Mouse (Mus musculus): ENCODE measurements at regions not wholly inside any gene's neighbourhood (a gene's known extent, or its start where the extent isn't known, plus 50 kb on each side); places are given as distances from the start of the nearest gene placed in this dataset.
A peak's percentile ranks its signal among the peaks of the same experiment; 100 is the strongest.

- H3K27ac ChIP-seq (replicated peaks; ENCODE audit: low read depth, low read length), result no peak overlapping the region
- no peak overlapping the region for H3K9ac ChIP-seq (ENCODE audit: low read depth, low read length)
- DNase-seq (ENCODE audit: low spot score) (peak; percentile 50), ATAC-seq (ENCODE audit: low read depth) (peak; percentile 47; the same call in 1 of the 2 replicates)
- H3K4me3 ChIP-seq (ENCODE audit: low read depth, low read length), result no peak overlapping the region
- no peaks in the 10 kb centered on the region for H3K9me3 ChIP-seq (ENCODE audit: control insufficient read depth, low read length)
- 32% methylated on average over 4 of the region's 4 CpGs for WGBS
- no peaks in the 10 kb centered on the region for H3K27me3 ChIP-seq (replicated peaks; ENCODE audit: control insufficient read depth, insufficient read depth, low read length)
- no peak overlapping the region for H3K4me2 ChIP-seq (ENCODE audit: low read depth, low read length)
- H3K36me3 ChIP-seq (ENCODE audit: control insufficient read depth, insufficient read depth, low read length), result no peaks in the 10 kb centered on the region
- 0 out of 2 replicates have a peak, but pooled peaks cover 3% of the 10 kb centered on the region for H3K4me1 ChIP-seq (ENCODE audit: control insufficient read depth, insufficient read depth, low read length)
Measured at GRCm38 (mm10) chr2:94983484-94983883, 545.5 kb upstream of the Api5 start.

- Histone ChIP-seq H3K27ac (replicated peaks; ENCODE audit: low read depth, low read length) (no peak overlapping the region), H3K9ac (ENCODE audit: low read depth, low read length) (no peak overlapping the region), H3K36me3 (ENCODE audit: control insufficient read depth, insufficient read depth, low read length) (no peaks in the 10 kb centered on the region), H3K4me2 (ENCODE audit: low read depth, low read length) (no peak overlapping the region), H3K9me3 (ENCODE audit: control insufficient read depth, low read length) (no peaks in the 10 kb centered on the region), H3K27me3 (replicated peaks; ENCODE audit: control insufficient read depth, insufficient read depth, low read length) (no peaks in the 10 kb centered on the region), H3K4me1 (ENCODE audit: control insufficient read depth, insufficient read depth, low read length) (no peaks in the 10 kb centered on the region), H3K4me3 (ENCODE audit: low read depth, low read length) (no peak overlapping the region)
- ATAC-seq (ENCODE audit: low read depth) (no peak), DNase-seq (ENCODE audit: low spot score) (no peak)
Measured at GRCm38 (mm10) chr2:94963520-94963919, 525.6 kb upstream of the Api5 start.

- no peaks in the 10 kb centered on the region for H3K36me3 ChIP-seq (ENCODE audit: control insufficient read depth, insufficient read depth, low read length)
- no peak overlapping the region for H3K4me2 ChIP-seq (ENCODE audit: low read depth, low read length)
- H3K27ac ChIP-seq (replicated peaks; ENCODE audit: low read depth, low read length), result no peak overlapping the region
- no peaks in the 10 kb centered on the region for H3K4me1 ChIP-seq (ENCODE audit: control insufficient read depth, insufficient read depth, low read length)
- DNase-seq (ENCODE audit: low spot score) (no peak), ATAC-seq (ENCODE audit: low read depth) (no peak)
- H3K9ac ChIP-seq (ENCODE audit: low read depth, low read length), result no peak overlapping the region
- no peaks in the 10 kb centered on the region for H3K27me3 ChIP-seq (replicated peaks; ENCODE audit: control insufficient read depth, insufficient read depth, low read length)
- H3K9me3 ChIP-seq (ENCODE audit: control insufficient read depth, low read length), result no peaks in the 10 kb centered on the region
- no peak overlapping the region for H3K4me3 ChIP-seq (ENCODE audit: low read depth, low read length)
Measured at GRCm38 (mm10) chr2:94945646-94946045, 507.7 kb upstream of the Api5 start.

- no peak overlapping the region for H3K4me3 ChIP-seq (ENCODE audit: low read depth, low read length)
- WGBS, result 84% methylated on average over 4 of the region's 4 CpGs
- no peak for DNase-seq (ENCODE audit: low spot score)
- H3K36me3 ChIP-seq (ENCODE audit: control insufficient read depth, insufficient read depth, low read length), result no peaks in the 10 kb centered on the region
- no peaks in the 10 kb centered on the region for H3K4me1 ChIP-seq (ENCODE audit: control insufficient read depth, insufficient read depth, low read length)
- no peaks in the 10 kb centered on the region for H3K9me3 ChIP-seq (ENCODE audit: control insufficient read depth, low read length)
- no peaks in the 10 kb centered on the region for H3K27me3 ChIP-seq (replicated peaks; ENCODE audit: control insufficient read depth, insufficient read depth, low read length)
- H3K27ac ChIP-seq (replicated peaks; ENCODE audit: low read depth, low read length), result no peak overlapping the region
- H3K9ac ChIP-seq (ENCODE audit: low read depth, low read length), result no peak overlapping the region
- H3K4me2 ChIP-seq (ENCODE audit: low read depth, low read length), result no peak overlapping the region
- no peak for ATAC-seq (ENCODE audit: low read depth)
Measured at GRCm38 (mm10) chr2:94932115-94932514, 494.2 kb upstream of the Api5 start.

- Histone ChIP-seq H3K4me2 (ENCODE audit: low read depth, low read length) (no peak overlapping the region), H3K4me1 (ENCODE audit: control insufficient read depth, insufficient read depth, low read length) (no peaks in the 10 kb centered on the region), H3K27ac (replicated peaks; ENCODE audit: low read depth, low read length) (no peak overlapping the region), H3K9me3 (ENCODE audit: control insufficient read depth, low read length) (no peaks in the 10 kb centered on the region), H3K9ac (ENCODE audit: low read depth, low read length) (no peak overlapping the region), H3K27me3 (replicated peaks; ENCODE audit: control insufficient read depth, insufficient read depth, low read length) (no peaks in the 10 kb centered on the region), H3K36me3 (ENCODE audit: control insufficient read depth, insufficient read depth, low read length) (no peaks in the 10 kb centered on the region), H3K4me3 (ENCODE audit: low read depth, low read length) (no peak overlapping the region)
- no peak for ATAC-seq (ENCODE audit: low read depth)
- 35% methylated on average over 3 of the region's 3 CpGs for WGBS
- no peak for DNase-seq (ENCODE audit: low spot score)
Measured at GRCm38 (mm10) chr2:94919361-94919760, 481.4 kb upstream of the Api5 start.

- Histone ChIP-seq H3K4me1 (ENCODE audit: control insufficient read depth, insufficient read depth, low read length) (no peaks in the 10 kb centered on the region), H3K27me3 (replicated peaks; ENCODE audit: control insufficient read depth, insufficient read depth, low read length) (no peaks in the 10 kb centered on the region), H3K27ac (replicated peaks; ENCODE audit: low read depth, low read length) (no peak overlapping the region), H3K9ac (ENCODE audit: low read depth, low read length) (no peak overlapping the region), H3K4me3 (ENCODE audit: low read depth, low read length) (no peak overlapping the region), H3K9me3 (ENCODE audit: control insufficient read depth, low read length) (no peaks in the 10 kb centered on the region), H3K36me3 (ENCODE audit: control insufficient read depth, insufficient read depth, low read length) (no peaks in the 10 kb centered on the region), H3K4me2 (ENCODE audit: low read depth, low read length) (no peak overlapping the region)
- WGBS, result 81% methylated on average over 2 of the region's 2 CpGs
- no peak for DNase-seq (ENCODE audit: low spot score)
- ATAC-seq (ENCODE audit: low read depth), result no peak
Measured at GRCm38 (mm10) chr2:94918062-94918461, 480.1 kb upstream of the Api5 start.

- DNase-seq (ENCODE audit: low spot score), result no peak
- H3K27me3 ChIP-seq (replicated peaks; ENCODE audit: control insufficient read depth, insufficient read depth, low read length), result no peaks in the 10 kb centered on the region
- no peaks in the 10 kb centered on the region for H3K9me3 ChIP-seq (ENCODE audit: control insufficient read depth, low read length)
- H3K36me3 ChIP-seq (ENCODE audit: control insufficient read depth, insufficient read depth, low read length), result no peaks in the 10 kb centered on the region
- H3K4me2 ChIP-seq (ENCODE audit: low read depth, low read length), result no peak overlapping the region
- no peak for ATAC-seq (ENCODE audit: low read depth)
- H3K4me1 ChIP-seq (ENCODE audit: control insufficient read depth, insufficient read depth, low read length), result no peaks in the 10 kb centered on the region
- H3K4me3 ChIP-seq (ENCODE audit: low read depth, low read length), result no peak overlapping the region
- no peak overlapping the region for H3K9ac ChIP-seq (ENCODE audit: low read depth, low read length)
- no peak overlapping the region for H3K27ac ChIP-seq (replicated peaks; ENCODE audit: low read depth, low read length)
Measured at GRCm38 (mm10) chr2:94901580-94901979, 463.6 kb upstream of the Api5 start.

All from embryonic facial prominence, embryonic 14.5 days (tissue).